Mouse (Mus musculus) CD4-positive, CD25-positive, alpha-beta regulatory T cell (primary cell): Measurements from ENCODE around the gene Hyal2. TPM values are rescaled to one million over a fixed set of nuclear protein-coding genes. Genes with fewer than 3 reads are reported as not detected.

Source experiments
- polyA plus RNA-seq: library from polyadenylated mRNA; unstranded; fragments of 100-300 nt; shearing (Covaris generic); gene quantifications from one replicate; pipeline ENCODE4 v1.2.1, GENCODE M21; 2017

Hyal2 gene
- polyA plus RNA-seq: 12.2 TPM

DNA sequence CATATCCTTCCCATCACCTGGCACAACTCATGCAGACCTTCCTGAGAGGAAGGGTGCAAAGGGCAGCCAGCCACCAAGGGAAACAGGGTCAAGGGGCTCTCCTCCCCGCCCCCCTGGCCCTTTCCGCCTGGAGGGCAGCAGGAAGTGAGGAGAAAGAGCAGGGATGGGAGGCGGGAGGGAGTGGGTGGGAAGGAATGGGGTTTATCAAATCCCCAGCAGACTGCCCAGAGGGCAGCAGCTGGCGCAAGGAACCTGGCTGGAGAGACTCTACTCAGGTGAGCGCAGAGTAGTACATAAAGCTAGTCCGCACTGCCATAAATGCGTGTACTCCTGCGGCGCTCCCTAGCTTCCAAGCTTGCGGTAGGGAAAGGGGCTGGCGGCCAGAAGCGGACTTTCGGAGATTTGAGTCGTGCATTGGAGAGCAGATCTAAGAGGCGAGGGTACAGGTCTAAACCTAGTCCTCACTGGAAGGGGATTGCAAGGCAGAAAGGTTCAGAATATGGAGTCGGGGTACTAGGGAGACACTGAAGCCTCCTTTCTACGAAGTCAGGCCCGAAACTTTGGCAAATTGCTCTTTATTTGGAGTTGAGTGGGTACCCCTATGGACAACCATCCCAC is at the start of gene Hyal2:
Gene Hyal2 (plus strand): TSS at position 244 of the 618 bp plus-strand sequence.

DNA sequence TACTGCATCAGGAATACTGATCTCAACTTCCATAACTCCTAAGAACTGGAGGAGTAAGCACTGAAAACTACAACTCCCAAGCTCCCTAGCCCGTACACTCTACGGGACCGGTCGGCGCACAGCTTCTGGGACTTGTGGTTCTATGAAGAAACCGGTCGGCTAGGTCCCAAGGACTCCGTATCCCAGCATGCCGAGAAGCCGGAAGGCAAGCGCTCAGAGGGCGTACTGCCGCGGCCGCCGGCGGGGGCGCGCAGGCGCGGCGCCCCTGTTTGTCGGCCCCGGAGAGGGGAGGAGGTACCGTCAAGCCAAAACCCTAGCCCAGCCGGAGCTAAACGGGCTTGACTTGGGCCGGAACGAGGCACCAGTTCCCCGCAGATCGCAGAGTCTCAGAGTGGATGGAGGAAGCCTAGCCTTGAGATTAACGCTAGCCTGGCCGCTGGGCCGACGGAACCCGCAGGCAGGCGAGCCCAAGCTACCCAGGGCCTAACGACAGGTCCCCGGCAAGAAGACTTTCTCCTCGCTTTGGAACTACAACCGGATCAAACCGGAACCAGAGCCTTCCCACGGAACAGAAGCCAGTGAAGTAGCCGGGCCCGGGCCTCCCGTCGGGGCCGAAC is 33.8 kb upstream of the Hyal2 start, which contains the start of gene Tmem115:
Gene Tmem115 (plus strand): TSS at position 155 of the 617 bp plus-strand sequence.

DNA sequence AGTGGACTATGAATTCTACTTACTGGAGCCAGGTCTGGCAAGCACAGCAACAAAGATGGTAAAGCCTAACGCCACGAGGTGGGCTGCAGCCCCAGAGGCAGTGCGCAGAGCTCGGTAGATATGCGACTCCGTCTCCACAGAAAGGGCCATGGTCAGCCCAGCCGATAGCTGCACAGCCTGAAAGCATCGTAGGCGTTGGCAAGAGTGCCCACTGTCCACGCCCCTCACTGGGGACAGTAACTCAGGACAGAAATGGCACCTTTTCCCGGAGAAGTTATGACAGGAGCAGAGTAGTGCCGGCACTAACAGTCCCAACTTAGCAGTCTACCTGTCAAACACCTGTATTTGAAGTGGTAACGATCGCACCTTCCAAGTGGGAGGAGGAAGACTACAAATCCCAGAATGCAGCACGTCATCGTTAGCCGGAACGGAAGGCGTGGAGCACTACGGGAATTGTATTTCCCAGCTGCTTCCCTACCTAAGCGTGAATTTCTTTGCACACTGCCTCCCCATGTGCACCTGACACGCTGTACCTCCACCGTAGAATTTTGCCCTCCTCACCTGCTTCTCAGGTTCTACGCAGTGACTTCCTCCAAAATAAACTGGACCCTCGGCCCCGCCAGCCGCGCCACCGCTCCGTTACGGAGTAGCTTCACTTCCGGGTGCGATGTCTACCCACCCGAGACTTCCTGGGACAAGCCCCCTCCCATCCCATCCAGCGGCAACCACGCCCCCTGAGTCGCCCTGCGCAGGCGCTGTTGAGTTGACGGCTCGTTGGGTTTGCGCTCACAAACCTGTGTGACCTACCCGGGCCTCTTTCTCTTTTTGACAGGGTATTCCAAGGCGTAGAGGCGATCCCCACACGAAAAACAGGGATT is 26.0 kb upstream of the Hyal2 start, which contains the start of the genes Cyb561d2 and Nprl2:
Gene Cyb561d2 (minus strand): TSS at position 720 of the 878 bp plus-strand sequence.
Gene Nprl2 (plus strand): TSS at position 753 of the 878 bp plus-strand sequence.

DNA sequence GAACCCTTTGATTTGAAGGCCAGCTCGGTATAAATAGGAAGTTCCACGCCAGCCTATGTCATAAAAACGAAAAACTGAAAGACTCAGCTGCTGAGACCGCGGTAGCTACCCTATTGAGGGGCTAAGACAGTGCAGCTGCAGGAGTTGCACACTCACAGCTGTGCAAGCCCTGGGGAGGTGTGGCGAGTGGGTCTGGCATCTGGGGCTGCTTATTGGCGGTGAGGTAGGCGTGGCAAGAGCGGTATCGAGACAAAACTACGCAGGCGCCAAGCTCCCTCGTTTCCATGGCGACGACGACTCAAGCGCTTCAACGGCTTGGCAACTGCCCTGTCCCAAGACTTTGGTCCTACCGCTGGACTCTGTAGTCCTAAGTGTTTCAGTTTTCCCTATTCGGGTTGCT is 20.7 kb upstream of the Hyal2 start, which contains the start of gene Zmynd10:
Gene Zmynd10 (plus strand): TSS at position 273 of the 400 bp plus-strand sequence.

DNA sequence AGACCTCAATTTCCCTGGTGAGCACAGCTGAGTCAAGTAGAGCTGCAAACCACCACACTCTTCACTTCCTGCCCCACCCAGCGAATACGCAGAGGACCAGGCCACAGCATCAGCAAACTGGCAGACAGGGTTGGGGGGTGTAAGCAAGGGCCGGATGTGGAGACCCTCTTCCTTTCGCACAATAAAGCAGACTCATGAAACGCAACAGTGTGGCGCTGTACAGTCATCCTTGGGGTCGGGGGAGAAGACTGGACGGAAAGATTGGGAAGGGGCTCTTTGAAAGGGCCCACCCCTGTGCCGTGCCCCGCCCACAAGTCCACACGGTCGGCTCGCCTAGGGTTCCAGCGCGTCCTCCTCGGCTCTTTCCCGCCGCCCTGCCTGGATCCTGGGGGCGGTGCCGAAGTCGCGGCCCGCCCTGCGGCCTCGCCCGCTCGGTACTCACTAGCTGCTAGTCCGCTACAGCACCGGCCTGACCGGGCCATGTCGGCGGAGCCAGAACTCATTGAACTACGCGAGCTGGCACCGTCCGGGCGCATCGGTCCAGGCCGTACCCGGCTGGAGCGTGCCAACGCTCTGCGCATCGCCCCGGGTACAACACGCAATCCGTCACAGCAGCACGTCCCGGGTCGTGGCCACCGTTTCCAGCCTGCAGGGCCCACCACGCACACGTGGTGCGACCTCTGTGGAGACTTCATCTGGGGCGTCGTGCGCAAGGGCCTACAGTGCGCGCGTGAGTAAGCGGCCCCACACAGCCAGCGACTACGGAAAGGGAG is 16.4 kb upstream of the Hyal2 start, which contains the start of gene Rassf1:
Gene Rassf1 (plus strand): TSS at position 439 of the 773 bp plus-strand sequence.

DNA sequence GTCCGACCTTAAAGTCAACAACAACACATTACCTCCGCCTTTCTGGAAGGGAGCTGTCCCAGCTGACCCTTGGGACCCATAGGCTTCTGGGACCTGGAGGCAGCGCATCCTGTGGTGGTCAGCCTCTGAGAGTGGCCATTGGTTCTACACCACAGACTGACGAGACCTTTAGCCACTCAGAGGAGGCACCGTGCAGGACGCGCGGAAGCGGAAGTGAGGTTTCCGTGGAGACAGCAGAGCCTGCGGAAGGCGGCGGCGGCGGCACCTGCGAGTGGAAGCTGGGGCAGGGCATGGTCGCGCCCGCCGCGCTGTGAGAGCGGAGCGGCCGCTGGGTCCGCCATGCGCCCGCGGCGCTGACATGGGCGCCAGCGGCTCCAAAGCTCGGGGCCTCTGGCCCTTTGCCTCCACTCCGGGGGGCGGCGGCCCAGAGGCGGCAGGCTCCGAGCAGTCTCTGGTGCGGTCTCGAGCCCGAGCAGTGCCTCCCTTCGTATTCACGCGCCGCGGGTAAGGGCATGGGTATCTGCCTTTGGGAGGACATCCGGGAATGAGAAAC is 4.6 kb upstream of the Hyal2 start, which contains the start of gene Tusc2:
Gene Tusc2 (plus strand): TSS at position 227 of the 553 bp plus-strand sequence.

DNA sequence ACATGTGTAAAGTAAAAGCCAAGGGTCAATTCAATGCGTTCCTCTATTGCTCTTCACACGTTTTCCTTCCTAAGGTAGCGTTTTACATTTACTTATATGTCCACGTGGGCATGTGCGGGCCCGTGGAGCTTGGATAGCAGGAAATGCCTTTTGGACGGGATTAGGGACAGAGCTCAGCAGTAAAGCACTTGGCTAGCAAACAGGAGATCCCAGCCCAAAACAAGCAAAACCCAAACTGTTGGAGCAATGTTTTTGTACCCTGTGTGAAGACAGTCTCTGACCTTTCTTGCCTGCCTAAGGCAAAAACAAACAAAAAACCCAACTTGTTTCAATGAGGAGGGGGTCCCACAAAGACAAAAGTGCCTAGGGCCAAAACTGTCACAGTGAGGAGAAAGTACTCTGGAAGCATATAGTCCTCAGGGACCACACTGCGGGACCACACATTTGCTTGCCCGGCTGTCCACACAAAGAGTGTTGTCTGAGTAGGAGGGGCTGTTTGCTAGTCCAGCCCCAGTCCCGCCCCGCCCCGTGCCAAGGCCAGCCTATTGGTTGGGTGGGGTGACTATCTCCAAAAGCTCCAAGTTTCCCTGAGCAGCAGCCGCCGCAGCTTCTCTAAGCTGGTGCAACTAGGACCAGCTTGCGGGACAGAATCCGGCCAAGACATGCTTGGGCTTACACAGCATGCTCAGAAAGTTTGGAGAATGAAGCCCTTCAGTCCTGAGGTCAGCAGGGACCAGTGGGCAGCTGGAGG is 8.8 kb downstream of the Hyal2 start, which contains the start of gene Hyal1:
Gene Hyal1 (plus strand): TSS at position 571 of the 751 bp plus-strand sequence.

DNA sequence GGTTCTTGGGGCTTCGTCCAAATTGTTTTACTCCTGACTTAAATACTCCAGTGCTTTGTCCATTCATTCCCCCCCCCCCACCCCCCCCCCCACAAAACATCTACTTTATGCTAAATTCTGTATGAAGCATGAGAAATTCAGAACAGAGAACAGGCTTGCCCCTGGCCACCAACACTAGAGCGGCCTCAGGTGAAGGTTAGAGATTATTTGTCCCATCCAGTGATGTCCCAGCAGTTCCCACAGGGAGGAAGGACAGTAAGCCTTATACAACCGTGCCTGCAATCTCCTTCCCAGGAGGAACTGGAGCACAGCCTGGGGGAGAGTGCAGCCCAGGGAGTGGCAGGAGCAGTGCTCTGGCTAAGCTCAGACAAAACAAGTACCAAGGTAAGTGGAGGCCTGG is 10.8 kb downstream of the Hyal2 start, which contains the start of gene Naa80:
Gene Naa80 (plus strand): TSS at position 301 of the 400 bp plus-strand sequence.

DNA sequence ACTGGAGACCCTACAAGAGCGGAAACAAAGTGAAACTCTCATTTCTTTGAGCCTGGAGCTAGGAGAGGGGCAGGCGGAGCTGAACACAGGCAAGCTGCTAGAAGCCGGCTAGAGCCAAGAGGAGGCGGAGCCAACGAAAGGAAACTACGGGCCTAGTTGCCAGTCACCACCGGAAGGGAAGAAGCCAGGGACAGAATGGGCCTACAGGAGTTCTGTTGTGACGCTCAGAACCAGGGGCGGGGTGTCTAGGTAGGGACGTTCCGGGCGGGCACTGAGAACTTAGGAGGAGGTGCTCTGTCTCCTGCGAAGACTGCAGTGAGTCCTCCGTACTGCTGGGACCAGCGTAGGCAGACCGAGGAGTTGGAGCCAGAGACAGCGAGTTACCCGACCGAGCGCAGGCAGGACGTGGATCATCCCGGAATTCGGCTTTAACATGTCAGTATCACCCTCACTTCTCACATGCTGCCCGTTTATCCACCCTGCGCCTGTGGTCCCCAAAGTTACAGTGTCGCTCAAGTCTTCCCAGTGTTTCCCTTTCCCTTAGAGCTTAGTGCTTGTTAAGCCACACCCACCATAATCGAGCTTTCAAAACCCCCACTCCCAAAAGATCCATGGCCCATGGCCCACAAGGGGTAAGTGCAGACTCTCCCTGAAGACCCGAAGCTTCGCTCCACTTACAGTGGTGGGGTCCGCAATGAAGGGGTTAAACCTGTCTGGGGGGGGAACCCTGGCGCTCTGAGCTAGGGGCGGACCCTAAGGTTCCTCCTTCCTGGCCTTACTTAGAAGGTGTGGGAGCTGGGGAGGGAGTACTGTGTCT is 13.0 kb downstream of the Hyal2 start, which contains the start of gene Hyal3:
Gene Hyal3 (plus strand): TSS at position 318 of the 817 bp plus-strand sequence.

DNA sequence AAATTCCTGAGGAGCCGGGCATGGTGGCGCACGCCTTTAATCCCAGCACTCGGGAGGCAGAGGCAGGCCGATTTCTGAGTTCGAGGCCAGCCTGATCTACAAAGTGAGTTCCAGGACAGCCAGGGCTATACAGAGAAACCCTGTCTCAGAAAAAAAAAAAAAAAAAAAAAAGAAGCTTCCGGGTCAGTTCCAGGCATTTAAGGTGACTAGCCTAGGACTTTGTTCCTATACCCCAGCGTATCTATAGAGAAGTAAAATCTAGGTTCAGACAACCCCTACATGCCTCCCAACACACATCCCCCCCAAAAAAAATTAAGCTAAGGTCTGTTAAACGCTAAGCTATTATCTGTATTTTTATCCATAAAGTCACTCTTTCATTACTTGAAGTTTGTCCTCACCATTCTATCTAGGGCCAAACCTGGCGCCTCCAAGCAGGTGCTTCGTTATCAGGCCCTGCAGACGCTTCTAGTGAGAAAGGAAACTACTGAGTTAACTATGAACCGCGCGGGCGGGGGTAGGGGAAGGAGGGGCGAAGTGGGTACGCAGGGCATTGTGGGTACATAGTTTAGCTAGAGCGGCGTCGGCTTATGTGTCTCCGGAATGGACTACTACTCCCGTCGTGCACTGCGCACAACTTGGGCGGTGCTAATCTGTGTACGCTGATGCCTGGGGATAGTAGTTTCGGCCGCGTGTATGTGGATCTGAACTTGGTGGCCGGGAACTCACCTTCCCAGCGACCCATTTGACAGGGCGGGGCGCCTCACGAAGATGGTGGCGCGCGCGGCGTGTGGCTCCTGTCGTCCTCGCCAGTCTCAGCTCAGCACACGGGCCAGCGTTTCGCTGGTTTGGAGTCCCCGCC is 19.5 kb downstream of the Hyal2 start, which contains the start of gene Ifrd2:
Gene Ifrd2 (plus strand): TSS at position 669 of the 859 bp plus-strand sequence.

DNA sequence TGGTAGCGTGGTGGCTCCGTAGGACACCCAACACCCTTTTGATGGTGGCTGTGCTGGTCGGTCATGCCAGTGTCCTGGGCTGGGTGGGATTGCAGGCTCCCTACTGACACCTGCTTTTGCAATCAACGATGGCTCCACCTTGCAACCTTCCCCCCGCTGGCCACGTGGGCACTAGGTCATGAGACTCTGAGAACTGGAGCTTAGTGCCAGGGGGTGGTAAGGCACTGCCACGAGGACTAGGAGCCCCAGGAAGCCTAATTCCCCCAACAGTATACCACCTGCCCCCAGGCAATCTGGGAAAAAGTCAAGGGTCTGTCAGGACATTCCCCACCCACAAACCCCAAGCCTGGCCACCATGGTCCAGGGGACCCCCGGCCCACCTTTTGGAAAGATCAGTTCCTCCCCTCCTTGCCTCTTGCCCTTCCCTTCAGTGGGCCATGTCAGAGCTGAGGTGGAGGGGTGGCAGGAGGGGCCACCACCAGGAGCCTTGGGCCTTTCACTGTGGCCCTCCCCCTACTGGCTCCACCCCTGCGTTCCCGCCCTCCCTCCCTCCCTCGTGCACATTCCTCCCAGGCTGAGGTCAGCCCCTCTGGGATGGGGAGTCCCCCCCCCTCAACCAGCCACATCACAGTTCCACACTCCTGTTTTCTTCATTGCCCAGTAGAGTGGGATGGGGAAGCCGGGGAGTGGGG is 41.1 kb downstream of the Hyal2 start, which contains the start of gene Sema3b:
Gene Sema3b (minus strand): TSS at position 489 of the 692 bp plus-strand sequence.

Other genes with a start within 250 kb of the Hyal2 start
- 29.1 TPM for gene Hemk1, start 229.6 kb upstream of the Hyal2 start, polyA plus RNA-seq
- gene 6430571L13Rik, start 227.3 kb upstream of the Hyal2 start, polyA plus RNA-seq: 2.8 TPM
- gene Cacna2d2, start 168.3 kb upstream of the Hyal2 start, polyA plus RNA-seq: 0.56 TPM
- 45.2 TPM for gene Tmem115, start 34.0 kb upstream of the Hyal2 start, polyA plus RNA-seq
- gene Cyb561d2, start 25.8 kb upstream of the Hyal2 start, polyA plus RNA-seq: 63.1 TPM
- 57.9 TPM for gene Nprl2, start 25.7 kb upstream of the Hyal2 start, polyA plus RNA-seq
- 5.0 TPM for gene Zmynd10, start 20.6 kb upstream of the Hyal2 start, polyA plus RNA-seq
- gene Rassf1, start 16.4 kb upstream of the Hyal2 start, polyA plus RNA-seq: 86.1 TPM
- 56.9 TPM for gene Tusc2, start 4.7 kb upstream of the Hyal2 start, polyA plus RNA-seq
- gene Hyal1, start 9.0 kb downstream of the Hyal2 start, polyA plus RNA-seq: 5.1 TPM
- gene Naa80, start 10.9 kb downstream of the Hyal2 start, polyA plus RNA-seq: 19.3 TPM
- 0.67 TPM for gene Hyal3, start 12.9 kb downstream of the Hyal2 start, polyA plus RNA-seq
- gene Ifrd2, start 19.7 kb downstream of the Hyal2 start, polyA plus RNA-seq: 25.6 TPM
- not detected for gene Sema3b, start 41.3 kb downstream of the Hyal2 start, polyA plus RNA-seq
- 844 TPM for gene Gnai2, start 67.4 kb downstream of the Hyal2 start, polyA plus RNA-seq
- not detected for gene Slc38a3, start 101.6 kb downstream of the Hyal2 start, polyA plus RNA-seq
- 0.67 TPM for gene Gnat1, start 111.8 kb downstream of the Hyal2 start, polyA plus RNA-seq
- gene Sema3f, start 142.5 kb downstream of the Hyal2 start, polyA plus RNA-seq: not detected
- 311 TPM for gene Rbm5, start 203.1 kb downstream of the Hyal2 start, polyA plus RNA-seq